Mouse (Mus musculus) splenic B cell, adult 2 months (primary cell): ENCODE data around the gene Polr2g.
A peak's percentile ranks its signal among the peaks of the same experiment; 100 is the strongest.

Source experiments
- DNase-seq: peaks from one replicate; pipeline ENCODE4 v3.0.0-alpha.2; 2011; ENCODE audit warnings: low read depth, low spot score
- H3K27me3 ChIP-seq: 2 replicates; pipeline ENCODE4 v1.6.1; 2012; ENCODE audit warnings: mild to moderate bottlenecking, low read length, moderate library complexity, mixed read lengths; ENCODE audit not compliant: control insufficient read depth, poor library complexity, insufficient read depth, severe bottlenecking
- H3K36me3 ChIP-seq: 2 replicates; pipeline ENCODE4 v1.6.1; 2012; ENCODE audit warnings: mild to moderate bottlenecking, low read length, moderate library complexity, mixed read lengths; ENCODE audit not compliant: control insufficient read depth, poor library complexity, insufficient read depth, severe bottlenecking

Polr2g gene

DNA sequence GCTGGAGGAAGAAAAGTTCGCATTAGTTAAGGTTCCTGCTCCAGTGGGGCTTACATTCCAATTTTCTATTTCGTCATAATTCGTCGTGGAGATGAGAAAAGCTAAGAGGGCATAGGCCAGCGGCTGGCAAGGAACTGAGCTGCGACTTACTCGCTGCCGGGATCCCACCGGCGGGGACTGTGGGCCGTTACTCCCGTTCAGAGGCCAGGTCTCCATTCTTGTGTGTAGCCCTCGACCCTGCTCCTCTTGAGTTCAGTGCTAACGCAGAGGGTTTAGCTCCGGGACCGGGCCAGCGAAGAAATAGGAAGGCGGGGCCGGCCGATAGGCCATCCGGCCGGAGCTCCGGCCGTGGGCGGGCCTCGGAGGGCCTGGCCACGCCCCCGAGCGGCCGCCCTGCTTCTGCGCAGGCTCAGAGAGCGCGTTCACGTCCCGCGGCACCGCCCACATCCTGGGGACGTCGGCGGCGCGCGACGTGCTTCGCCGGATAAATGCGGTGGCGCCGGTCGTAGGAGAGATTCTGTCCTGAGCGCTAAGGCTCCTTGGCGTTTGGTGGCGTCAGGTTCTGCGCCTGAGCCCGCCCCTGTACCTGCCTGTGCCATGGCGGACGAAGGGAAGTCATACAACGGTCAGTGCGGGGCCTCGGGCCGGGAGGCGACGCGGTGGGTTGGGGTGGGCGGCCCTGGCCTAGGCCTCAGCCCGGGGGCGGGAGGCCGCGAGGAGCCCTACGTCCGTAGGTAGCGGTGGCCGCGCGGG, 41.6 kb downstream of the Polr2g start, which contains the start of gene Nxf1:
TSS of gene Nxf1 (plus strand) at position 439 of the 753 bp plus-strand sequence.
- H3K36me3 ChIP-seq = peaks cover 1% of the 10 kb centered on the region; the same call in 1 of the 2 replicates
- no peaks in the 10 kb centered on the region for H3K27me3 ChIP-seq
- DNase-seq = peak; percentile 97

DNA sequence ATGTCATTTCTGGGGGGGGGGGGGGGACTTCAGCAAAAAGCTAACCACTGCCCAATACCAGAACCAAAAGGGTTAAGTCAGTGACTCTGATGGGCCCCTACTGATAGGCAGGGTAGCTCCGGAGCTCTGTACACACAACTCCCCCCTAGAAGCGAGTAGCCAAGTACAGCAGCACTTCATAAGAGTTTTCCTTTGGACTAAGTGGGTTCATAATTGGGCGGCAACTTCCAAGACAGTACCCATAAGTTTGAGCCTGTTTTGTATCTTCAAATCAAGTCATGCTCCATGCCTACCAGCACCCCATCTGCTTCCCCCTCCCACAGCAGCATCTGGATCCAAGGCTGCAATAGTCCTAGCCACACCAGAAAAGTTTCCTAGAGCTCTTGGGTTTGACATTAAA, 42.7 kb downstream of the Polr2g start:
- DNase-seq = no peak
- H3K27me3 ChIP-seq = no peaks in the 10 kb centered on the region

DNA sequence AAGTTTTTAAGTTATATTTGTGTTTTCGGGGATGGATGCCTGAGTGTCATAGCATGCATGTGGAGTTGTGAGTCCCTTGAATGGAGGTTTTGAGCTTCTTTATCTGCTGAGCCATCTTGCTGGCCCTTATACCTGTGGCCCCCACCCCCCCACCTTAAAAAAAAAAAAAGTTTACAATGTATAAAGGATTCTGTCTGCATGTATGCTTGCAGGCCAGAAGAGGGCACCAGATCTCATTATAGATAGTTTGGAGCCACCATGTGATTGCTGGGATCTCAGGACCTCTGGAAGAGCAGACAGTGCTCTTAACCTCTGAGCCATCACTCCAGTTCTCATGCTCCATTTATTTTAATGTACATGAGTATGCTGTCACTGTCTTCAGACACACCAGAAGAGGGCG, 51.0 kb downstream of the Polr2g start:
- no peaks in the 10 kb centered on the region for H3K27me3 ChIP-seq
- DNase-seq = peak; percentile 29
- peaks cover 29% of the 10 kb centered on the region for H3K36me3 ChIP-seq

More for the DNA sequence above, 42.7 kb downstream of the Polr2g start:
- peaks cover 3% of the 10 kb centered on the region for H3K36me3 ChIP-seq

GRCm38 (mm10) chr19:8745382-8745781, 53.0 kb downstream of the Polr2g start:
- Histone ChIP-seq H3K36me3 (peaks cover 28% of the 10 kb centered on the region), H3K27me3 (no peaks in the 10 kb centered on the region)
- DNase-seq = no peak
